Mouse (Mus musculus): ENCODE measurements around the gene Itih3.

Gene Itih3

GRCm38 (mm10) chr14:30862368-30862767, 61.2 kb downstream of the Itih3 start:
- no peak for DNase-seq (ENCODE audit: low read depth, low spot score)

- no peak for DNase-seq (ENCODE audit: low read depth, low spot score)
These were observed 62.0 kb downstream of the Itih3 start for GRCm38 (mm10) chr14:30861421-30862125.

Data from skeletal muscle tissue, adult 2 months (tissue).